In the genomic region with DNA sequence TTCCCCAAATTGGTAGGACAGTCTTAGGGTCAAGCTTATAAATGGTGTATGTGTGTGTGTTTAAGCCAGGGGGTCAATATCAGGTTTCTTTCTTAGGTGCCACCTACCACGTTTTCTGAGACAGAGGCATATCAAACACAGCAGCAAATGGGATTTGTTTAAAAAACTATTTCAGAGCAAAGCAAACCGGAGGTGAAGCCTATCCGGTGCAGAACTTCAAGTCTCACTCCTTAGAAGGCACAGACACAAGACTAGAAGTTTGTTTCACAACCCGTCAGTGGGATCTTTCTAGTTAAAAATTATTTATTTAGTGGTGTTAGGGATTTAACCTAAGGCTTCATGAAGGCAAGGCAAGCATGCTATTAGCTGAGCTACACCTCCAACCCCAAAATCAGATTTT, we compare ENCODE assay signal across 7 mouse cellular contexts. TPM values are rescaled to one million over a fixed set of nuclear protein-coding genes. Genes with fewer than 3 reads are reported as not detected.
A peak's percentile ranks its signal among the peaks of the same experiment; 100 is the strongest.
DNase-seq lines count a peak whose midpoint lies in the region; ATAC-seq and TF ChIP-seq lines count a peak whose summit lies in the region.

No protein-coding gene starts in this region.

- no peak for DNase-seq in neural tube, embryonic 11.5 days (ENCODE audit: low spot score)
- DNase-seq in neural tube, embryonic 10.5 days (ENCODE audit: extremely low spot score, low spot score), result no peak
- no peak for DNase-seq in limb, embryonic 14.5 days (ENCODE audit: low spot score)
- no peak for DNase-seq in adrenal gland, adult 18-20 months (ENCODE audit: low spot score in 2 of 2)
- DNase-seq in cerebellum, postnatal 36 days, result no peak

- H3K9ac ChIP-seq in neural tube, embryonic 11.5 days (ENCODE audit: low read length), result peak overlapping the region; percentile 91
- H3K9ac ChIP-seq in forebrain, embryonic 12.5 days, result peak overlapping the region; percentile 84
- H3K9ac ChIP-seq in limb, embryonic 14.5 days (ENCODE audit: low read depth, low read length, severe bottlenecking), result peak overlapping the region; percentile 82
- peak overlapping the region; percentile 93 for H3K9ac ChIP-seq in stomach, embryonic 16.5 days (ENCODE audit: low read length)

- no peaks in the 10 kb centered on the region for H3K36me3 ChIP-seq in neural tube, embryonic 11.5 days (ENCODE audit: control insufficient read depth, insufficient read depth, low read length)
- H3K36me3 ChIP-seq in forebrain, embryonic 12.5 days (replicated peaks), result peaks cover 9% of the 10 kb centered on the region; the same call in 1 of the 2 replicates
- H3K36me3 ChIP-seq in limb, embryonic 14.5 days (ENCODE audit: control insufficient read depth, insufficient read depth, low read length), result peaks cover 16% of the 10 kb centered on the region
- H3K36me3 ChIP-seq in stomach, embryonic 16.5 days (ENCODE audit: control insufficient read depth, insufficient read depth, low read length), result peaks cover 5% of the 10 kb centered on the region; the same call in 1 of the 2 replicates

- H3K4me1 ChIP-seq in neural tube, embryonic 11.5 days (ENCODE audit: control insufficient read depth, insufficient read depth, low read length), result no peaks in the 10 kb centered on the region; the same call in 1 of the 2 replicates
- H3K4me1 ChIP-seq in forebrain, embryonic 12.5 days, result peaks cover 15% of the 10 kb centered on the region
- H3K4me1 ChIP-seq in limb, embryonic 14.5 days (ENCODE audit: control insufficient read depth, insufficient read depth, low read length), result 0 out of 2 replicates have a peak, but pooled peaks cover 5% of the 10 kb centered on the region
- H3K4me1 ChIP-seq in stomach, embryonic 16.5 days (ENCODE audit: control insufficient read depth, insufficient read depth, low read length), result peaks cover 3% of the 10 kb centered on the region

- H3K4me3 ChIP-seq in neural tube, embryonic 11.5 days (ENCODE audit: low read depth, low read length), result peak overlapping the region; percentile 94
- peak overlapping the region; percentile 94 for H3K4me3 ChIP-seq in forebrain, embryonic 12.5 days (replicated peaks)
- peak overlapping the region; percentile 93 for H3K4me3 ChIP-seq in limb, embryonic 14.5 days (replicated peaks; ENCODE audit: low read length)
- H3K4me3 ChIP-seq in stomach, embryonic 16.5 days (replicated peaks; ENCODE audit: low read length), result peak overlapping the region; percentile 84

- H3K27ac ChIP-seq in neural tube, embryonic 11.5 days (ENCODE audit: low read depth, low read length), result no peak overlapping the region
- H3K27ac ChIP-seq in forebrain, embryonic 12.5 days, result peak overlapping the region; percentile 87
- H3K27ac ChIP-seq in limb, embryonic 14.5 days (replicated peaks; ENCODE audit: low read depth, low read length), result peak overlapping the region; percentile 85
- peak overlapping the region; percentile 92 for H3K27ac ChIP-seq in stomach, embryonic 16.5 days (ENCODE audit: low read length)

- no peak for ATAC-seq in neural tube, embryonic 11.5 days (ENCODE audit: insufficient read depth, low FRiP score, low TSS enrichment)
- no peak for ATAC-seq in forebrain, embryonic 12.5 days (ENCODE audit: low FRiP score)
- no peak for ATAC-seq in limb, embryonic 14.5 days (ENCODE audit: low FRiP score, low read depth)
- no peak for ATAC-seq in stomach, embryonic 16.5 days (ENCODE audit: insufficient read depth, low FRiP score)

- no peaks in the 10 kb centered on the region for H3K9me3 ChIP-seq in neural tube, embryonic 11.5 days (ENCODE audit: control insufficient read depth, low read length)
- H3K9me3 ChIP-seq in forebrain, embryonic 12.5 days, result no peaks in the 10 kb centered on the region
- no peaks in the 10 kb centered on the region for H3K9me3 ChIP-seq in limb, embryonic 14.5 days (ENCODE audit: control insufficient read depth, low read length)
- H3K9me3 ChIP-seq in stomach, embryonic 16.5 days (replicated peaks; ENCODE audit: control insufficient read depth, low read length), result no peaks in the 10 kb centered on the region

- TF ChIP-seq POLR2A in limb, embryonic 14.5 days (IDR thresholded peaks at IDR 0.05; ENCODE audit: borderline replicate concordance, extremely low read depth, insufficient read depth, insufficient read length), result no peak

- H3K27me3 ChIP-seq in neural tube, embryonic 11.5 days (ENCODE audit: control insufficient read depth, insufficient read depth, low read length), result no peaks in the 10 kb centered on the region
- no peaks in the 10 kb centered on the region for H3K27me3 ChIP-seq in forebrain, embryonic 12.5 days
- H3K27me3 ChIP-seq in limb, embryonic 14.5 days (ENCODE audit: control insufficient read depth, insufficient read depth, low read length), result no peaks in the 10 kb centered on the region
- no peaks in the 10 kb centered on the region for H3K27me3 ChIP-seq in stomach, embryonic 16.5 days (ENCODE audit: control insufficient read depth, insufficient read depth, low read length)

- peak overlapping the region; percentile 41 for H3K4me2 ChIP-seq in neural tube, embryonic 11.5 days (ENCODE audit: low read depth)
- H3K4me2 ChIP-seq in forebrain, embryonic 12.5 days, result peak overlapping the region; percentile 64
- H3K4me2 ChIP-seq in limb, embryonic 14.5 days (replicated peaks; ENCODE audit: low read depth, low read length, severe bottlenecking), result peak overlapping the region; percentile 50
- peak overlapping the region; percentile 62 for H3K4me2 ChIP-seq in stomach, embryonic 16.5 days (ENCODE audit: low read depth, low read length)

- WGBS in neural tube, embryonic 11.5 days, result 36% methylated on average over 4 of the region's 4 CpGs
- 29% methylated on average over 4 of the region's 4 CpGs for WGBS in forebrain, embryonic 12.5 days
- 16% methylated on average over 4 of the region's 4 CpGs for WGBS in limb, embryonic 14.5 days
- 8% methylated on average over 4 of the region's 4 CpGs for WGBS in stomach, embryonic 16.5 days

RNA-seq across cellular contexts. Expression of gene Rps27l, which starts 0.7 kb away (rescaled TPM):
- 583 and 637 TPM in 2 replicates for polyA plus RNA-seq in neural tube, embryonic 11.5 days (2014; fragmentation: Nextera tagmentation; extraction: Ambion mirVana)
- 588 and 598 TPM in 2 replicates for polyA plus RNA-seq in forebrain, embryonic 12.5 days (2016; fragmentation: Nextera tagmentation; extraction: Ambion mirVana)
- polyA plus RNA-seq in limb, embryonic 14.5 days (2012; rRNA removed), result 196 and 292 TPM in 2 replicates
- 596 and 633 TPM in 2 replicates for polyA plus RNA-seq in limb, embryonic 14.5 days (2014; fragmentation: Nextera tagmentation; extraction: Ambion mirVana)
- 713 and 839 TPM in 2 replicates for polyA plus RNA-seq in stomach, embryonic 16.5 days (2015; fragmentation: Nextera tagmentation; extraction: Ambion mirVana)
- total RNA-seq in adrenal gland, adult 18-20 months (2021), result 100 to 1,000 TPM; 290 to 293 TPM

RNA-seq across cellular contexts. Expression of gene Rab8b, which starts 25.7 kb away (rescaled TPM):
- 24.5 and 26.9 TPM in 2 replicates for polyA plus RNA-seq in neural tube, embryonic 11.5 days (2014; fragmentation: Nextera tagmentation; extraction: Ambion mirVana)
- polyA plus RNA-seq in forebrain, embryonic 12.5 days (2016; fragmentation: Nextera tagmentation; extraction: Ambion mirVana), result 50.3 and 50.7 TPM in 2 replicates
- polyA plus RNA-seq in limb, embryonic 14.5 days (2012; rRNA removed), result 14.3 and 15.1 TPM in 2 replicates
- 15.4 and 16.8 TPM in 2 replicates for polyA plus RNA-seq in limb, embryonic 14.5 days (2014; fragmentation: Nextera tagmentation; extraction: Ambion mirVana)
- 27.4 and 28.6 TPM in 2 replicates for polyA plus RNA-seq in stomach, embryonic 16.5 days (2015; fragmentation: Nextera tagmentation; extraction: Ambion mirVana)
- total RNA-seq in adrenal gland, adult 18-20 months (2021), result 10 to 100 TPM; 16.8 to 23.8 TPM

RNA-seq across cellular contexts. Expression of gene Lactb, which starts 30.1 kb away (rescaled TPM):
- polyA plus RNA-seq in neural tube, embryonic 11.5 days (2014; fragmentation: Nextera tagmentation; extraction: Ambion mirVana), result 11.7 and 11.9 TPM in 2 replicates
- 8.8 and 9.7 TPM in 2 replicates for polyA plus RNA-seq in forebrain, embryonic 12.5 days (2016; fragmentation: Nextera tagmentation; extraction: Ambion mirVana)
- 8.8 and 10.1 TPM in 2 replicates for polyA plus RNA-seq in limb, embryonic 14.5 days (2012; rRNA removed)
- 10.6 and 10.9 TPM in 2 replicates for polyA plus RNA-seq in limb, embryonic 14.5 days (2014; fragmentation: Nextera tagmentation; extraction: Ambion mirVana)
- polyA plus RNA-seq in stomach, embryonic 16.5 days (2015; fragmentation: Nextera tagmentation; extraction: Ambion mirVana), result 6.2 and 7.8 TPM in 2 replicates
- 10 to 100 TPM; 15.4 to 20.0 TPM for total RNA-seq in adrenal gland, adult 18-20 months (2021)
